Mouse (Mus musculus) frontal cortex, postnatal 10 days (tissue): Measurements from ENCODE around the gene Lmo4.

Source experiments
- DNase-seq, 2 experiments: peaks; one replicate each; pipeline ENCODE4 v3.0.0; 2022; ENCODE audit warnings: low spot score in 2 of 2, mixed read lengths in 1 of 2

Gene Lmo4

GRCm38 (mm10) chr3:144203988-144204412 is 1.0 kb downstream of the Lmo4 start:
- DNase-seq: no peak

- no peak for DNase-seq
Observed at GRCm38 (mm10) chr3:144203259-144203987, 1.6 kb downstream of the Lmo4 start.

- no peak for DNase-seq
Observed at GRCm38 (mm10) chr3:144202574-144203258, 2.3 kb downstream of the Lmo4 start.

GRCm38 (mm10) chr3:144201794-144202573 is 3.0 kb downstream of the Lmo4 start:
- DNase-seq: peak; percentile 50 to 79

- DNase-seq: no peak
Observed at GRCm38 (mm10) chr3:144185327-144186152, 19.5 kb downstream of the Lmo4 start.

GRCm38 (mm10) chr3:144184918-144185317 is 20.1 kb downstream of the Lmo4 start:
- DNase-seq: no peak

- DNase-seq: no peak
Observed at GRCm38 (mm10) chr3:144182229-144182628, 22.8 kb downstream of the Lmo4 start.

GRCm38 (mm10) chr3:144178937-144179336 is 26.1 kb downstream of the Lmo4 start:
- no peak for DNase-seq

GRCm38 (mm10) chr3:144173866-144174588 is 31.0 kb downstream of the Lmo4 start:
- DNase-seq: no peak

- DNase-seq: no peak
Observed at GRCm38 (mm10) chr3:144173138-144173537, 31.9 kb downstream of the Lmo4 start.

- no peak for DNase-seq
Observed at GRCm38 (mm10) chr3:144171749-144172148, 33.3 kb downstream of the Lmo4 start.

- DNase-seq: no peak
Observed at GRCm38 (mm10) chr3:144170539-144170938, 34.5 kb downstream of the Lmo4 start.

GRCm38 (mm10) chr3:144166439-144167155 is 38.4 kb downstream of the Lmo4 start:
- no peak for DNase-seq

GRCm38 (mm10) chr3:144165439-144165838 is 39.6 kb downstream of the Lmo4 start:
- no peak for DNase-seq

- DNase-seq: no peak
Observed at GRCm38 (mm10) chr3:144164665-144165385, 40.2 kb downstream of the Lmo4 start.

- no peak for DNase-seq
Observed at GRCm38 (mm10) chr3:144163718-144164117, 41.3 kb downstream of the Lmo4 start.

- no peak for DNase-seq
Observed at GRCm38 (mm10) chr3:144162156-144162555, 42.9 kb downstream of the Lmo4 start.

GRCm38 (mm10) chr3:144161261-144161660 is 43.8 kb downstream of the Lmo4 start:
- DNase-seq: no peak

GRCm38 (mm10) chr3:144155746-144156145 is 49.3 kb downstream of the Lmo4 start:
- no peak for DNase-seq

GRCm38 (mm10) chr3:144153395-144153794 is 51.6 kb downstream of the Lmo4 start:
- no peak for DNase-seq
